Mouse (Mus musculus) lung, postnatal 14 days (tissue): ENCODE measurements at regions not wholly inside any gene's neighbourhood (a gene's known extent, or its start where the extent isn't known, plus 50 kb on each side); places are given as distances from the start of the nearest gene placed in this dataset.

Source experiments
- DNase-seq: peaks from one replicate; pipeline ENCODE4 v3.0.0; 2021

GRCm38 (mm10) chr13:83035962-83036361 lies 467.9 kb upstream of the Mef2c start:
- DNase-seq: no peak

DNA sequence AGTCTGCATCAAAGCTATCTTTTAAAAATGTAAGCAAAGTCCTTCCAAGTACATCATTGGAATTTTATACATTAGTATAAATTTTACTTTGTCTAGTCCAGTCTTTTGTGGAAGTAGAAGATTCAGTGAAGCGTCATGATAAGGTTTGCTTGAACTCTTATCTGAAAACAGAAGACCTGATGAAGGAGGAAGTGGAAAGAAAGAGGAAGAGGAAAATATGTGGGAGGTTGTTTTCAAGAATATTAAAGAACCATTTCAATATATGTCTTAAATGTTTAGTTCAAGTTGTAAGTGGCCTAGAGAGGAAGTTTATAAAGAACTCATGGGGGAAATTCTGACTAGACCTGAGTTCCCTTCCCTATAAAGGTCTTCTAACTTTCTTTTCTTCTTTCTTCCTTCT lies 462.3 kb upstream of the Mef2c start:
- DNase-seq: no peak

DNA sequence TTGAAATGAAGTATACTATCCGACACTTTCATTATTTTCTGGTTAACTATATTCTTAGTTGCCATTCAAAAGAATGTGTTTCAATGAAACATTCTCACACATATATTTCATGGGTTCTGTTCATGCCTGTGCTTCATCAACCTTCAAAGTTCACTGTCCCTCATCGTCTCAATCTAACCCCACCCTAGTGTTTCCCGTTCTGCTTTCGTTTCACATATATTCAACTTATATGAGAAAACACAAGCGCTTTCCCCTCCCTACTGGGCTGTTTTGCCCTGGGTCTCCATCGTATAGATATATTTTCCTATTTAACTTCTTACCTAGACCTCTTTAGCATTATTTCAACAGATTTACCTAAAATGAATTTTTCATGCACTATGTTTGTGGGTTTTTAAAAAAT lies 458.3 kb upstream of the Mef2c start:
- no peak for DNase-seq

DNA sequence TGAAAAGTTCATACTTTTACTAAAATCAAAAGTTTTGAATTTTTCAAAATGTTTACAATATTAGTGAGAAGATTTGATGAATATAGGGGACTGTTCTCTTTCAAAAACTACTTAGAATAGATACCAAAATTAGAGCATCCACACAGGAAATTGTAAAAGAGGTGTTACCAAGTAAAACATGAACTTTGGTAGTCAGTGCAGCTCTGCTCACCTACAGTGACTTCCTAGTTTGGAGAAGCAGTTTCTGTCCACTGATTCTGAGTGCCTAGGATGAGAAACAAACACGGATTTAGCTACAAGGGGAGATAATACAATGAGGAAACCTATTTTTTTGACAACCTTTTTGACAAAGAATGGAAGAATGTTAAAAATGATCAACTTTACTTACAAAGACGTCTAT lies 457.9 kb upstream of the Mef2c start:
- no peak for DNase-seq

- DNase-seq: no peak
Measured at GRCm38 (mm10) chr13:83046571-83047123, 457.2 kb upstream of the Mef2c start.

- no peak for DNase-seq
Measured at GRCm38 (mm10) chr13:83055865-83056264, 448.0 kb upstream of the Mef2c start.

GRCm38 (mm10) chr13:83056415-83056814 lies 447.4 kb upstream of the Mef2c start:
- DNase-seq: no peak

DNA sequence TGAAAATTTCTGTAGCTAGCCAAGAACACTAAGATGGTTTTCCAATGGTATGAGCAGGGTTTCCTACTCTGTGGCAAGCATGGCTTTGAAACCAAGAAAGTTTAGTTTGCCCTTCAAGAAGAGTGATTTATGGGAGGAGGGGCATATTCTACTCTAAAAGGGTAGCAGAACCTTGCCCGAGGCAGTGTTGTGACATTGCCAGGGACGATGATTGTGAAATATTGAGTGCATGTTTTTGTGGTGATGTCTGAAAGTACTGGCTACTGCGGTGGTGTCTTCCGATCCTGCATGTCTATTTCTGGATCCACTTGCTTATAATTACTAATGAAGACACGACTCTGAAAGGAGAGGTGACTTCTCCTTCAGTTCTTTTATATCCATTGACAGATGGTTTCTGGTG lies 439.1 kb upstream of the Mef2c start:
- peak; percentile 28 for DNase-seq

- DNase-seq: no peak
Measured at GRCm38 (mm10) chr13:83065201-83065600, 438.6 kb upstream of the Mef2c start.

GRCm38 (mm10) chr13:83066115-83066753 lies 437.6 kb upstream of the Mef2c start:
- DNase-seq: no peak

DNA sequence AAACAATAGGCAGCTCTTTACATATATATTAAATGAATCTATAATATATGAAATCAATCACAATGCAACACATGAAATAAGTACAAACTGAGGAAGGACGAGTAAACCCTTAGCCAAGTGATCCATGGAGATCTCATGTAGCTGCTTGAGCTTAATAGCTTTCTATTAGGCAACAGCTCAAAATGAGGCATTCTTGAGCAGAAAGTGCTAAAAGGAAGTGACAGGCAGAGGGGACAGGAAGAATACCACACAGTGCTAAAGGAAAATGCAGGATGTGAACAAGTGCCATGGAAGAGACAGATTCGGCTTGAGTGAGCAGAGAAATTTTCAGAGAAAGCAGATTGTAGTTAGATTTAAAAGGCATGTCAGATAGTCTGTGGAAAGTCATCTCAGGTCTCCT lies 436.3 kb upstream of the Mef2c start:
- DNase-seq: no peak

DNA sequence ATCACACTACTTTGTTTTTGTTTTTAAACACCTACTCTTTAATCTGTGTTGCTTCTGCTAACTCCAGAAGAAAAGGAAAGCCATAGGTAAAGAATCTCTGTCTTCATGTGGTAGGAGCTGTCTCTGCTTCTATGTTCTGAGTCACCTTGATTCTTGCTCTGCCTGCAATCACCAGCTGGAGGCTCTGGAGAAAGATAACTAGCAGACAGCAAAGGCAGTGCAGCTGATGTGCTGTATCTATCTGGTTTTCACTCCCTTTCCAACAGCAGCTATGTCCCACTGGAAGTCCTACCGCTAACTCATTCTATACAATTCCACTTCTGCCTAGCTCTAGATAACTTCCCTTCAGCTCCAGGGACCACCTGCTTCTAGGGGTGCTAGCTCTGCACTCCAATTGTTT lies 435.2 kb upstream of the Mef2c start:
- DNase-seq: no peak

DNA sequence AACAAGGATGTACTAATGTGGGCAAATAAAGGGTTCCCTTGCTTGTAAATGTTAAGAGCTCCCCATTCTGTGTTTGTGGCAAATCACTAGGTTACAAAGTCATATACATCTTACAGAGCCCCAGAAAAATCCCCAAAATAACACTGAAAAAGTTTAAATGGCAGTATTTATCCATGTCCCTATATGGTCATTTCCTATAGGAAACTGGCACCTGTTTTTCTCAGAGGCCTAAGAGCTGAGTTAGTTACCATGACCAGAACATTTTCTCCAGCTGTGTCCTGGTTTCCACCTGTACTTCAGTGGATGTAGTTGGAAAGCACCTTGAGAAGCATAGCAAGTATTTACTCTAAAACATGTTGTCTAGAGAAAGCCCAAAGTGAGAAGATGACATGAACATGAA lies 434.5 kb upstream of the Mef2c start:
- no peak for DNase-seq

- no peak for DNase-seq
Measured at GRCm38 (mm10) chr13:83072073-83072472, 431.8 kb upstream of the Mef2c start.

- no peak for DNase-seq
Measured at GRCm38 (mm10) chr13:83074219-83074965, 429.4 kb upstream of the Mef2c start.

DNA sequence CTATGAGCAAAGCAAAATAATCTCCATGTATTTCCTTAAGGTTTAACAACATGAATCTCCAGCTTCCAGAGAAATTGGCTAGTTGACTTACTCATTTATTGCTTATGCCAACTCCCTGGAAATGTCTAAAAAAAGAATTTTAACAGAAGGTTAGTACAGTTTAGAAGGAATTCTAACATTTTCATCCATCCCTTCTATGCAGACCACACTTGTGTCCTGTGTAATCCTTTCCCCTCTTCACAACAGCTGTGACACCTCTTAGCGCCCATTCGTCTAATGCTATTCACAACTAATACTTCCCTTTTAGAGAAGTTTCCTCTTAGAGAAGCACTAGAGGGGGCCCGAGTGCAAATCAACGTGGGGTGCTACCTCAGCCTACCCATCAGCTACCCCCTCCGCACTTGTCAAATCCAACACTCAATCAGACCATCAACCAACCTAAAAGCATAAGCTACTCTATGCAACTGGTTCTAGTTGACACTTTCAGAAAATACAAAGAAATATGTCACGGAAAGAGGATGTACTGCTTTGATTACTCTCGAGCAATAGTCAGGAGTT lies 428.4 kb upstream of the Mef2c start:
- no peak for DNase-seq

- no peak for DNase-seq
Measured at GRCm38 (mm10) chr13:83076611-83077010, 427.2 kb upstream of the Mef2c start.

GRCm38 (mm10) chr13:83077085-83077484 lies 426.7 kb upstream of the Mef2c start:
- DNase-seq: no peak

DNA sequence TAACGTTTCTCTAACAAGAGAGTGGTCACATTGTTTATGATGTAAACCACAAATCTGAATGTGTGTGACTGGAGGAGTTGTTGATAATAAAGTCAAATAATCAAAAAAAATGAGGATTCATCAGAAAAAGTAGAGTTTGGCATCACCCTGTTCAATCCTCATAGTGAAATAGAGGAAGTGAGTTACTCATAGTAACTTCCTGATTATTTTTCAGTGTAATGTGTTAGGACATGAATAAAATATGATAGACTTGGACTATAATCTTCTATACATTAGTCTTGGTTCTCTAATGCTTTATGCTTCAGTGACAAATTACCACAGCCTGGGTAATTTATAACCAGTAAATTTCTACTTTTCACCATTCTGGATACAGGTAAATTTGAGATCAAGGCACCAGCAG lies 424.5 kb upstream of the Mef2c start:
- DNase-seq: no peak

DNA sequence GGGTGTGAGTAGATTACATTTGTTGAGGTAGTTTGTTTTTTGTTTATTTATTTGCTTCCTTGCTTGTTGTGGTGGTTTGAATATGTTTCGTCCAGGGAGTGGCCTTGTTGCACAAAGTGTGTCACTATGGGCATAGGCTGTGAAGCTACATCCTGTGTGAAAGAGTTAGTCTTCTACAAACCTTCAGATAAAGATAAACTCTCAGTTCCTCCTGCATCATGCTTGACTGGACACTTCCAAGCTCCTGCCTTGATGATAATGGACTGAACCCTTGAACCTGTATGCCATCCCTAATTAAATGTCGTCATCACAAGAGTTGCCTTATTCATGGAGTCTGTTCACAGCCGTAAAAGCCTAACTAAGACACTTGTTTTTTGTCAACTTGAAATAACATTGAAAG lies 418.9 kb upstream of the Mef2c start:
- DNase-seq: no peak

DNA sequence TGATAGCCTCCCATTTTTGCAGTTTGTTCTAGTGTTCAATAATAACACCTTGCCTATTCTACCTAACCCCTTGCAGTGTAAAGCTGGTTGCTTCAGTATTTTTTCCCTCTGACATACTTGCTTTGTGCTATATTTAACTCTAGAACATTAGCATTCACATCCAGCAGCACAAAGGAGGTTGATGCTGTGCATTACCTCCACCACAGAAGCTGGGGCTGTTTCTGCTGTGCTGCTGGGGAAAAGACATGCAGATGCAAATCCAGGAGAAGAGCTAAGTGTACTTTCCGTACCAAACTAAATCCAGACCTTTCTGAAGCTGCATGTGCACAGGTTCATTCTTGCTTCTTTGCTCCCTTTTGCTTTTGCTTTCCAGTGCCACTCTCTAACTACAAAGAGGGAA lies 403.9 kb upstream of the Mef2c start:
- no peak for DNase-seq

- DNase-seq: no peak
Measured at GRCm38 (mm10) chr13:83110610-83111009, 393.2 kb upstream of the Mef2c start.

GRCm38 (mm10) chr13:83111503-83111902 lies 392.3 kb upstream of the Mef2c start:
- no peak for DNase-seq

- DNase-seq: no peak
Measured at GRCm38 (mm10) chr13:83112323-83112722, 391.5 kb upstream of the Mef2c start.
